Mouse (Mus musculus) hindbrain, embryonic 16.5 days (tissue): ENCODE data around the gene Pp2d1. TPM values are rescaled to one million over a fixed set of nuclear protein-coding genes. Genes with fewer than 3 reads are reported as not detected.

ENCODE experiments used
- ATAC-seq: fragments of 200-750 bp; cut with Nextera tagmentation; 2 replicates; pipeline ENCODE4 v1.8.0; 2017; ENCODE audit warnings: moderate TSS enrichment, moderate library complexity
- H3K27ac ChIP-seq: fragments of 300-500 bp; sonication (generic); 2 replicates; pipeline ENCODE4 v1.5.1; 2014; ENCODE audit warnings: low read depth, mild to moderate bottlenecking, control low read depth, low read length, moderate library complexity
- H3K27me3 ChIP-seq: fragments of 300-500 bp; sonication (generic); replicated peaks from 2 replicates; pipeline ENCODE4 v1.6.1; 2014; ENCODE audit warnings: low read length; ENCODE audit not compliant: control insufficient read depth, insufficient read depth
- H3K36me3 ChIP-seq: fragments of 300-500 bp; sonication (generic); 2 replicates; pipeline ENCODE4 v1.6.1; 2014; ENCODE audit warnings: mild to moderate bottlenecking, low read length, moderate library complexity, mixed read lengths; ENCODE audit not compliant: control insufficient read depth, insufficient read depth
- H3K4me1 ChIP-seq: fragments of 300-500 bp; sonication (generic); 2 replicates; pipeline ENCODE4 v1.6.1; 2014; ENCODE audit warnings: low read depth, low read length; ENCODE audit not compliant: control insufficient read depth, insufficient read depth
- H3K4me2 ChIP-seq: fragments of 300-500 bp; sonication (generic); 2 replicates; pipeline ENCODE4 v1.6.1; 2014; ENCODE audit warnings: mild to moderate bottlenecking, low read length, control low read depth, moderate library complexity
- H3K4me3 ChIP-seq: fragments of 300-500 bp; sonication (generic); 2 replicates; pipeline ENCODE4 v1.5.1; 2014; ENCODE audit warnings: mild to moderate bottlenecking, low read length, control low read depth, moderate library complexity
- H3K9ac ChIP-seq: fragments of 300-500 bp; sonication (generic); 2 replicates; pipeline ENCODE4 v1.6.1; 2014; ENCODE audit warnings: low read depth, mild to moderate bottlenecking, control low read depth, low read length, moderate library complexity
- H3K9me3 ChIP-seq: fragments of 300-500 bp; sonication (generic); 2 replicates; pipeline ENCODE4 v1.6.1; 2014; ENCODE audit warnings: mild to moderate bottlenecking, low read length, moderate library complexity; ENCODE audit not compliant: control insufficient read depth
- WGBS: fragments of 180-500 bp; shearing (Covaris S2); extraction: QIAGEN DNeasy Blood & Tissue Kit; methylation state at CpG from one replicate; pipeline ENCODE4 v1.1.7; 2014; 5-methylcytosine and 5-hydroxymethylcytosine counted together
- polyA plus RNA-seq: library from polyadenylated mRNA; unstranded; fragments of >200 nt; fragmentation: Nextera tagmentation; extraction: Ambion mirVana; gene quantifications from 2 replicates; pipeline ENCODE4 v1.2.1, GENCODE M21; 2015

Gene Pp2d1
- polyA plus RNA-seq, 1 experiment from 2014 or later = 0.28 TPM

GRCm38 (mm10) chr17:53468697-53469096, 70.6 kb downstream of the Pp2d1 start:
- Histone ChIP-seq H3K4me3 (no peak overlapping the region), H3K9me3 (no peaks in the 10 kb centered on the region), H3K4me1 (no peaks in the 10 kb centered on the region), H3K27me3 (no peaks in the 10 kb centered on the region), H3K9ac (no peak overlapping the region), H3K27ac (no peak overlapping the region), H3K4me2 (no peak overlapping the region), H3K36me3 (no peaks in the 10 kb centered on the region)
- no peak for ATAC-seq

GRCm38 (mm10) chr17:53465569-53465968, 73.7 kb downstream of the Pp2d1 start:
- Histone ChIP-seq H3K4me3 (no peak overlapping the region), H3K36me3 (no peaks in the 10 kb centered on the region), H3K27ac (no peak overlapping the region), H3K27me3 (no peaks in the 10 kb centered on the region), H3K4me2 (no peak overlapping the region), H3K9ac (no peak overlapping the region), H3K9me3 (no peaks in the 10 kb centered on the region), H3K4me1 (peaks cover 6% of the 10 kb centered on the region)
- no peak for ATAC-seq
- WGBS = 77% methylated on average over 4 of the region's 4 CpGs

GRCm38 (mm10) chr17:53463496-53463840, 75.8 kb downstream of the Pp2d1 start:
- Histone ChIP-seq H3K36me3 (no peaks in the 10 kb centered on the region), H3K27ac (no peak overlapping the region), H3K4me1 (peaks cover 6% of the 10 kb centered on the region), H3K4me3 (peak overlapping the region; percentile 51), H3K27me3 (no peaks in the 10 kb centered on the region), H3K9ac (peak overlapping the region; percentile 59), H3K9me3 (no peaks in the 10 kb centered on the region), H3K4me2 (peak overlapping the region; percentile 88)
- peak; percentile 48 for ATAC-seq
- 25% methylated on average over 7 of the region's 9 CpGs for WGBS

GRCm38 (mm10) chr17:53462603-53463495, 76.4 kb downstream of the Pp2d1 start, which contains the start of gene Efhb:
Gene Efhb (minus strand): TSS chr17:53463321.
- ATAC-seq = peak; percentile 98
- Histone ChIP-seq H3K27ac (0 out of 2 replicates have a peak within 1 kb of the TSS, but pooled peaks have one; percentile 44), H3K27me3 (no peaks in the 10 kb centered on the region), H3K4me3 (peak within 1 kb of the TSS; percentile 51), H3K9ac (peak within 1 kb of the TSS; percentile 59), H3K4me1 (peaks cover 6% of the 10 kb centered on the region), H3K9me3 (no peaks in the 10 kb centered on the region), H3K4me2 (peak within 1 kb of the TSS; percentile 88), H3K36me3 (no peaks in the 10 kb centered on the region)
- 20% methylated on average over 26 of the region's 26 CpGs for WGBS

Other genes starting within 250 kb of the Pp2d1 start
- 0.80 and 1.3 TPM in 2 replicates for gene Efhb, start 76.1 kb downstream of the Pp2d1 start, polyA plus RNA-seq
- gene Rab5a, start 60.2 kb downstream of the Pp2d1 start, polyA plus RNA-seq = 103 and 111 TPM in 2 replicates
- 4.6 and 7.2 TPM in 2 replicates for gene Kat2b, start 27.4 kb upstream of the Pp2d1 start, polyA plus RNA-seq
- gene Sgo1, start 149.9 kb upstream of the Pp2d1 start, polyA plus RNA-seq = 5.8 and 6.4 TPM in 2 replicates